In the genomic region with DNA sequence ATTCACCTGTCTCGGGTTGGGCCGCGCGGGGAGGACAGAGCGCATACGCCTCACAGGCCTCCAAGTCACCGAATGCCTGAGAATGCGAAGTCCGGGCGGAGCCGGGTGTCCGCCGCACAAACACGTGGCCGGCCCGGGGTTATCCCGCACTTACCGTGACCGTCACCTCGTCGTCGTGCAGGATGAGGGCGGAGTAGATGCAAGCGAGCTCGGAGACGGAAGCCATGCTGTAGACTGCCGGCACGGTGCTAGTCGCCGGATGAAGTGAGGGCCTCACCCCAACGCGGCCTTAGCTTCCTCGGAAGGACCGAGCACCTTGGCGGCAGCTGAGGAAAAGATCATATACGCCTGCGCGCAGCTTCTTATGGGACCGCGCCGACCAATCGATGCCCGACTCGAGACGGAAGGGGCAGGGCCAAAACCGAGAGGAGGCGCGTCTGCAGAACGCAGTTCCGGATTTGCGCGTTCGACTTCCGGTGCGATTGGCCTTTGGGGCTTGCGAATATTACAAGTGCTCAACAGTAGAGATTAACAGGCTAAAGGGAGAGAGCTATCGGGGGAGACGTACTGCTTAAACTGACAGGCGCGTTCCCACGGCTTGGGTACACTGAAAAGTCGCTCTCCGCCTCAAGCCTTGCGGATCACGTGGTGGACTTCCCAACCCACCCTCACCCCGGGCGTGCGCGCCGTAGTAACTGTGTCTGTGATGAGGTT, we compare ENCODE assay signal across 8 mouse cellular contexts. TPM values are rescaled to one million over a fixed set of nuclear protein-coding genes. Genes with fewer than 3 reads are reported as not detected.
A peak's percentile ranks its signal among the peaks of the same experiment; 100 is the strongest.
DNase-seq lines count a peak whose midpoint lies in the region; ATAC-seq lines count a peak whose summit lies in the region.

A gene (minus strand): TSS at position 340 of the 714 bp plus-strand sequence.

- peak within 1 kb of the TSS; percentile 86 for H3K9ac ChIP-seq in hindbrain, embryonic 12.5 days

- H3K27ac ChIP-seq in hindbrain, embryonic 12.5 days = peak within 1 kb of the TSS; percentile 95

- peaks cover 11% of the 10 kb centered on the region for H3K4me1 ChIP-seq in hindbrain, embryonic 12.5 days

- DNase-seq in NIH3T3 (ENCODE audit: low read depth) = peak; percentile 96
- peak; percentile 96 to 97 for DNase-seq in cerebellum, postnatal 10 days
- DNase-seq in frontal cortex, postnatal 10 days (ENCODE audit: low spot score in 2 of 2) = peak; percentile 92 to 96
- peak; percentile 94 to 98 for DNase-seq in layer of hippocampus, postnatal 14 days (ENCODE audit: low spot score in 2 of 2)
- peak; percentile 97 for DNase-seq in lung, postnatal 14 days
- peak; percentile 96 for DNase-seq in retina, adult 2 months (ENCODE audit: low read depth, low spot score)
- DNase-seq in thymus, postnatal 36 days = peak; percentile 95 to 97

- no peaks in the 10 kb centered on the region for H3K9me3 ChIP-seq in hindbrain, embryonic 12.5 days (replicated peaks)

- no peaks in the 10 kb centered on the region for H3K27me3 ChIP-seq in hindbrain, embryonic 12.5 days

- peaks cover 32% of the 10 kb centered on the region for H3K36me3 ChIP-seq in hindbrain, embryonic 12.5 days

- peak; percentile 96 for ATAC-seq in hindbrain, embryonic 12.5 days (ENCODE audit: low FRiP score)

- WGBS in hindbrain, embryonic 12.5 days = 0% methylated on average over 70 of the region's 70 CpGs

- peak within 1 kb of the TSS; percentile 87 for H3K4me2 ChIP-seq in hindbrain, embryonic 12.5 days (replicated peaks)

- H3K4me3 ChIP-seq in hindbrain, embryonic 12.5 days = peak within 1 kb of the TSS; percentile 88

RNA-seq across cellular contexts. Expression of the gene that starts here (rescaled TPM):
- polyA plus RNA-seq in hindbrain, embryonic 12.5 days (2016; fragmentation: Nextera tagmentation; extraction: Ambion mirVana) = 692 and 796 TPM in 2 replicates
- total RNA-seq in layer of hippocampus, postnatal 14 days (2021) = 1,000 to 10,000 TPM; 1,323 to 1,423 TPM

Comparison
In these comparisons a context has a peak if more than half of its experiments do, and no peak if none do; other contexts are left out.
1. Peak in every context shown above with its lines: DNase-seq, ATAC-seq, H3K4me3 ChIP-seq and H3K27ac ChIP-seq.